Mouse (Mus musculus) limb, embryonic 12.5 days (tissue): ENCODE results near the gene Nos1ap. TPM values are rescaled to one million over a fixed set of nuclear protein-coding genes. Genes with fewer than 3 reads are reported as not detected.

Source experiments
- ATAC-seq: fragments of 200-750 bp; cut with Nextera tagmentation; 2 replicates; pipeline ENCODE4 v1.8.0; 2017; ENCODE audit warnings: low read depth, moderate TSS enrichment; ENCODE audit not compliant: insufficient number of reproducible peaks, insufficient read depth, low FRiP score, low TSS enrichment
- H3K27ac ChIP-seq: fragments of 300-500 bp; sonication (generic); 2 replicates; pipeline ENCODE4 v1.5.1; 2016; ENCODE audit warnings: mild to moderate bottlenecking, moderate library complexity
- H3K27me3 ChIP-seq: fragments of 300-500 bp; sonication (generic); 2 replicates; pipeline ENCODE4 v1.6.1; 2016; ENCODE audit warnings: mild to moderate bottlenecking, moderate library complexity
- H3K36me3 ChIP-seq: fragments of 300-500 bp; sonication (generic); 2 replicates; pipeline ENCODE4 v1.6.1; 2016; ENCODE audit warnings: mild to moderate bottlenecking, moderate library complexity
- H3K4me1 ChIP-seq: fragments of 300-500 bp; sonication (generic); replicated peaks from 2 replicates; pipeline ENCODE4 v1.6.1; 2016
- H3K4me2 ChIP-seq: fragments of 300-500 bp; sonication (generic); 2 replicates; pipeline ENCODE4 v1.6.1; 2016; ENCODE audit warnings: mild to moderate bottlenecking, moderate library complexity
- H3K4me3 ChIP-seq: fragments of 300-500 bp; sonication (generic); replicated peaks from 2 replicates; pipeline ENCODE4 v1.5.1; 2016; ENCODE audit warnings: mild to moderate bottlenecking
- H3K9ac ChIP-seq: fragments of 300-500 bp; sonication (generic); replicated peaks from 2 replicates; pipeline ENCODE4 v1.6.1; 2016; ENCODE audit warnings: mild to moderate bottlenecking, moderate library complexity
- H3K9me3 ChIP-seq: fragments of 300-500 bp; sonication (generic); 2 replicates; pipeline ENCODE4 v1.6.1; 2016; ENCODE audit warnings: mild to moderate bottlenecking, moderate library complexity
- WGBS: fragments of 180-500 bp; shearing (Covaris S2); methylation state at CpG from one replicate; pipeline ENCODE4 v1.1.7; 2016; 5-methylcytosine and 5-hydroxymethylcytosine counted together
- polyA plus RNA-seq: library from polyadenylated mRNA; unstranded; fragments of >200 nt; fragmentation: Nextera tagmentation; extraction: Ambion mirVana; gene quantifications from 2 replicates; pipeline ENCODE4 v1.2.1, GENCODE M21; 2016

Gene Nos1ap
- polyA plus RNA-seq, 1 experiment from 2014 or later = 9.1 TPM

DNA sequence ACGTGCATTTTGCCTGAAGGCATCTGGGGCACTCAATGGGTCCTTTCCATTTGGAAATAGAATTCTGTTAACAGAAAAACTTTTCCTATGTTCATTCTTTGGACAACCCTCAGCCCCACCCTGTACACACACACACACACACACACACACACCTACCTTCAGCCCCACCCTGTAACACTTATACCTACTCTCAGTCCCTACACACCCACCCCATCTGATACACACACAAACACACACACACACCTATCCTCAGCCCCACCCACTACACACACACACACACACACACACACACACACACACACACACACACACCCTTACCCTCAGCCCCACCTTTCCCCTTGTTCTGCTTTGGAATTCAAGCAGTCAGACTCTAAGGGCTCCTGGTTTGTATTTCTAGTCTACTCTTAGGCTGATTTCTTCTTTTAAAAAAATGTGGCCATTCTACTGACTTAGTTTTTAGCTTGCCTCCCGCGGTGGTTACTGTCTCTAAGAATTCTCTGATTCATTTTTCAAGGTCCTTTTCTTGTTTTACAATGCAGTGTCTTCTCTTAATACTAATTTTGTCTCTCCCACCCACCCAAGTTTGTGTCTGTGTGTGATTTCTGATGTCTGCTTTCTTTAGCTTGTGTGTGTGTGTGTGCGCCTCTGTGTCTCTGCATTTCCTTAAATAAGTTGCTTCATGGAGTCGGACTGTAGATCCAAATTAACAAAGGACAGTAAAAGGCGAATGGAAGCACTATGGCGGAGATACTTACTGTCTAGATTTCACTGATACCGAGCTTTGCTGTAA lies 179.1 kb downstream of the Nos1ap start:
- Histone ChIP-seq H3K9me3 (no peaks in the 10 kb centered on the region), H3K36me3 (no peaks in the 10 kb centered on the region), H3K9ac (no peak overlapping the region), H3K4me2 (no peak overlapping the region), H3K27me3 (no peaks in the 10 kb centered on the region), H3K27ac (no peak overlapping the region), H3K4me3 (no peak overlapping the region), H3K4me1 (peaks cover 6% of the 10 kb centered on the region)
- ATAC-seq = no peak
- WGBS = 86% methylated on average over 8 of the region's 8 CpGs

DNA sequence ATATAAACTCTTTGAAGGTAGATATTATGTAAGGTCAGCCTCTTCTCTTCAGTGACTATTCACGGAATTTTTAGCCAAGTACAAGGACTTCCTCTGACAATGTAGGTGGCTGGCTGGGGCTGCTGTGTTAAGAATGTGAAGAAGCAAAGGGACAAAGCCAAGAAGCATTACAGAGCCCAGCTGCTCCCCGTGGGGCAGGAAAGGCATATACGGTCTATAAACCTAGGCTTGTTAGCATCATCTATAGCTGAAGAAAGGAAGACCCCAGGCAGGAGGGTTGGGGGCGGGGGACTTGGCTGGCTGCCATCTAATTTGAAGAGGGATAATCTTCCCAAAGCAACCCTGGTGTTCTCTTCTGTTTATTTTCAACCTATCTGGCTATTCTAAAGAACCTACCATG lies 180.6 kb downstream of the Nos1ap start:
- WGBS = 54% methylated on average over 4 of the region's 4 CpGs

DNA sequence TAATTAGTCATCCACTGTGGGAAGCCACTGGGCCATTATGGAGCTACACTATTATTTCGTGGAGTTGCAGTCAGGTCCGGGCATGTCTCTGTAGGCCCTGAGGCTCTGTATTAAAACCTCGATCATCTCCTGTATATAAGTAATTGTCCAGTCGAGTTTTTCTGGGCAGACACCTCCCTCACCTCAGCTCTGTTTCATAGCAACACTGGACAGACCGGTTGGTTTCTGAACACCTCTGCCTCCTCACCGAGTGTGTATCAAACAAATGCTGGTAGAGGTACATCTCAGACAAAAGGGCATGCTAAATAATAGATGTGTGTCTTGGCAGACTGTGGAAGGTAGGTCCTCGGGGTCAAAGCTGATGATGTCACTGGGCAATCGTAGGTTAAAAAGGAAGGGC lies 182.7 kb downstream of the Nos1ap start:
- WGBS = 74% methylated on average over 8 of the region's 8 CpGs
- Histone ChIP-seq H3K27me3 (no peaks in the 10 kb centered on the region), H3K4me1 (peaks cover 6% of the 10 kb centered on the region), H3K4me3 (no peak overlapping the region), H3K9me3 (no peaks in the 10 kb centered on the region), H3K27ac (no peak overlapping the region), H3K36me3 (no peaks in the 10 kb centered on the region), H3K4me2 (no peak overlapping the region), H3K9ac (no peak overlapping the region)
- ATAC-seq = no peak

More for the DNA sequence above, 180.6 kb downstream of the Nos1ap start:
- H3K36me3 ChIP-seq = no peaks in the 10 kb centered on the region
- H3K4me2 ChIP-seq = no peak overlapping the region
- H3K9me3 ChIP-seq = no peaks in the 10 kb centered on the region
- peaks cover 6% of the 10 kb centered on the region for H3K4me1 ChIP-seq
- H3K27ac ChIP-seq = no peak overlapping the region
- no peak overlapping the region for H3K4me3 ChIP-seq
- no peaks in the 10 kb centered on the region for H3K27me3 ChIP-seq
- ATAC-seq = no peak
- H3K9ac ChIP-seq = no peak overlapping the region

DNA sequence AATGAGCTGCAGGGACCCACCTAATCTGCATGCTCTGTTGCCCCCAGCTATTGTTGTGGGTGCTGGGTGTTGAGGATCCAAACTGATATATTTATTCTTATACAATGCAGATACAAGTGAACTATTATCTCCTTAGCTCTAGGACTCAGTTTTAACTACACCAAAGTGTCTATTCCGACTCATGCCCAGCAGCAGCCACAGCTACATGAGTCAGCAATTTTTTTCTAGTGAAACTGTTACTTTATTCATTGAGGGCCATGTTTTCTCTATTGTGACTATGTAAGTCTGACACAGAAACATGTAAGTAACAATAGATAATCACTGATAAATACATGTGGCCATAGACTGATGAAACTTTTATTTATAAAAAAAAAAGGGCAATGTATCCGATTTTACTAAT lies 184.5 kb downstream of the Nos1ap start:
- Histone ChIP-seq H3K27ac (no peak overlapping the region), H3K27me3 (no peaks in the 10 kb centered on the region), H3K4me3 (no peak overlapping the region), H3K36me3 (no peaks in the 10 kb centered on the region), H3K4me1 (peaks cover 6% of the 10 kb centered on the region), H3K9ac (no peak overlapping the region), H3K4me2 (no peak overlapping the region), H3K9me3 (no peaks in the 10 kb centered on the region)
- 85% methylated on average over 2 of the region's 2 CpGs for WGBS
- no peak for ATAC-seq

DNA sequence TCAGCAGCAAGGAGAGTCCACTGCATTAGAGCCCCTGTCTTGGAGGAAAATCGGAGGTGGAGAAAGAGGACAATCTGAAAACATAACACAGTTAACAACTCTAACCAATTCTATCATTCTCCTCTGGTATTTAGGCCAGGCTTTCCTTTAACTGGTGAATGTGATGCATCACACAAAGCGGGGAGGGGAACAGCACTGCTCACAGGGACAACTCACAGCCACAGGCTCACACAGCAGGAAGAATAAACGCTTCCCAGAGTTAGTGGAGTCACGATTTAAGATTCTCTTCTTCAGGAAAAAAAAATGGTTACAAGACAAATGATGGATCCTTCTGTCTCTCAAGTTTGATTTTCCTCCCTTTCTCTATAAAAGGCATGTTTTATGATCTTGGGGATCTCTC lies 187.0 kb downstream of the Nos1ap start:
- no peak overlapping the region for H3K9ac ChIP-seq
- 64% methylated on average over 4 of the region's 4 CpGs for WGBS
- H3K27ac ChIP-seq = no peak overlapping the region
- no peaks in the 10 kb centered on the region for H3K27me3 ChIP-seq
- H3K4me1 ChIP-seq = no peaks in the 10 kb centered on the region
- H3K4me3 ChIP-seq = no peak overlapping the region
- no peaks in the 10 kb centered on the region for H3K36me3 ChIP-seq
- H3K9me3 ChIP-seq = no peaks in the 10 kb centered on the region
- no peak overlapping the region for H3K4me2 ChIP-seq
- no peak for ATAC-seq

DNA sequence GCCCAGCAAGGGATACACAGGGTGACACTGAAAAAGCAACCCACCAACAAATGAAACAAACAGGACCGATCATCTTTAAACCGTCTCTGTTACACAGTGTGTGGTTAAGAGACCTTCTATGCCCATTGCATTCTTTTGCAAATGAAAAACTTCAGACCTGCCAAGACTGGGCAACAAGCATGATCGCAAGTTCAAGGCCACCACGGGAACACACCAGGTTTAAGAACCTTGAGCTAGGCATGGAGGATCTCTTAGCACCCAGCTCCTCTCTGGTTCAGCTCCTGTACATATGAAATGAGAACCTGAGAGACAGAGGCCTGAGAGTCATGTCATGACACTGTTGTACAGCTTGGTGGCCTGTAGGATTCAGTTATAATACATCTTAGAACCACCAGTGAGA lies 190.8 kb downstream of the Nos1ap start:
- Histone ChIP-seq H3K4me2 (no peak overlapping the region), H3K4me3 (no peak overlapping the region), H3K27ac (no peak overlapping the region), H3K9ac (no peak overlapping the region), H3K4me1 (no peaks in the 10 kb centered on the region), H3K27me3 (no peaks in the 10 kb centered on the region), H3K9me3 (no peaks in the 10 kb centered on the region), H3K36me3 (no peaks in the 10 kb centered on the region)
- WGBS = 89% methylated on average over 4 of the region's 4 CpGs
- ATAC-seq = no peak

DNA sequence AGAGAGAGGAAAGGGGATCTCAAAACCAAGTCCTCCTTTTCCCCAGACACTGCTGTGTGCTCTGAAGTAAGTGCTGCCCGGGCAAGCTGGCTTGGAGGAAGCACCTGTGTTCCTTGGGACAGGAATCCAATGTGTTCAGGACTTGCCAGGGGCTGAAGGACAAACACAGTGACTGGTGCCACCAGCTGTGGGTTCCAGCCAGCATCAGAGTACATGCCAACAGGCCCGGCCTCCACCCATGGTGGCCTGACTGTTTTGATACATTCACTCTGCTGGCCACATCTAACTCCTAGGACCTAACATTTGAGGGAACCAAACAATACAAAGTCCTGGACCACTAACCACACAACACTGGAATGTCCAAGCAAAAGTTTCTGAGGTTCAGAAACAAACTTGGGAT lies 194.6 kb downstream of the Nos1ap start:
- no peak overlapping the region for H3K27ac ChIP-seq
- no peaks in the 10 kb centered on the region for H3K27me3 ChIP-seq
- H3K36me3 ChIP-seq = no peaks in the 10 kb centered on the region
- H3K4me1 ChIP-seq = no peaks in the 10 kb centered on the region
- H3K9ac ChIP-seq = no peak overlapping the region
- H3K4me2 ChIP-seq = no peak overlapping the region
- H3K4me3 ChIP-seq = no peak overlapping the region
- no peak for ATAC-seq
- WGBS = 73% methylated on average over 2 of the region's 2 CpGs
- H3K9me3 ChIP-seq = no peaks in the 10 kb centered on the region

DNA sequence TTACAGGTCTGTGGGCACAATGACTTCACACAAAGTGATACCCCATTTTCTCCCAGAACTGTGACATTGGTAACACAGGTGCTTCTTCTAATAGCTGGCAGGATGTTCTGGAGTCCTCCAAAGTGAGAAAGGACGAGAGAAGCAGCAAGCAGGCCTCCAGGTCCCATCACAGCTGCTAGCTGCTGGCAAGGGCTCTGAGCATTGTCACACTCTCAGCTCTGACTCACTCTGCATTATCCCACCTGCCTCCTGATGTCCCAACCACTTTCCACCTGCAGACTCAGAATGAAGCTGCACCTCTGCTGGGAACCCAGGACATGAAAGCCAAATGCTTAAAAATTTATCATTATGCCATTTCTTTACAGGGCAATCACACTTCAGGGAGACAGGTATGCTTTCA lies 195.0 kb downstream of the Nos1ap start:
- no peak overlapping the region for H3K4me3 ChIP-seq
- no peak overlapping the region for H3K4me2 ChIP-seq
- no peaks in the 10 kb centered on the region for H3K9me3 ChIP-seq
- H3K4me1 ChIP-seq = no peaks in the 10 kb centered on the region
- no peak overlapping the region for H3K9ac ChIP-seq
- 53% methylated on average over 1 of the region's 1 CpGs for WGBS
- no peaks in the 10 kb centered on the region for H3K36me3 ChIP-seq
- no peak overlapping the region for H3K27ac ChIP-seq
- no peaks in the 10 kb centered on the region for H3K27me3 ChIP-seq
- no peak for ATAC-seq

DNA sequence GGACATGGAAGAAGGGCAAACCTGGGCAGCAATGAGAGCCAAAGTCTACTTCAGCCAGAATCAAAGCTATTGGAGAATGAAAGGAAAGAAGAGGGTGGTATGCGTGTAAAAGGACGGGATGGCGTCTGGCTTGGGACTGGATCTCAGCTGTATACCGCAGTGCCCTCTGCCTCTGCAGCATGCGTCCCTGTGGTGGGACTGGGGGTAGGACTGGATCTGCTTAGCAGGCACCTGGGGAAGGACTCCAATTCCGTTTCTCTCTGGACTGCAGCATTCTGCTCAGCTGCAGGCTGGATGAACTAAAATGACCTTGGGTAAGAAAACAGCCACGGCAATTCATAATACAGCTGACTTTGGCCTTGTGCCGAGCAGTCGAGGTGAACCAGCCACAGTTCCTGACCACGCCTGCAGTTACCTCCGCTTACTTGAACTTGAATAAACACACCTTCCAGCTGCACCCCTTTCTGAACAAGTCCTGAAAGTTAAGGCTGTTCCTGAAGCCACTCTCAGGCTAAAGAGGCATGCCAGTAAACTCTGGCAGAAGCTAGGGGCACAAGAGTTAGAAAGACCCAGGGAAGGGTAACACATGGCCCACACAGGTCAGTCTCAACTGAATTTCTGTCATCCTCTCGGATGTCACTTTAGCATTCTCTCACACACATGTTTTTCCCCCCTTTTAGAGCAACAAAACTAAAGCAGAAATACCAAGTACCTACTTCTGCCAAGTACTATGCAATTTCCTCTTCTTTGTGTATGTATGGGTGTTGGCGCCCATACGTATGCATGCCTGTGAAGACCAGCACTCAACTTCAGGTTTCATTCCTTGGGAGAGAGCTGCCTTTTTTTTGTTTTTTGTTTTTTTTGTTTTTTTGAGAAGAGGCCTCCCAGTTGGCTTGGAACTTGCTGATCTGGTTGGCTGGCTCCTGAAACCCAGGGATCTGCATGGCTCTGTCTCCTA lies 196.6 kb downstream of the Nos1ap start:
- Histone ChIP-seq H3K36me3 (no peaks in the 10 kb centered on the region), H3K4me2 (no peak overlapping the region), H3K27ac (no peak overlapping the region), H3K9me3 (no peaks in the 10 kb centered on the region), H3K4me3 (no peak overlapping the region), H3K9ac (no peak overlapping the region), H3K4me1 (no peaks in the 10 kb centered on the region), H3K27me3 (no peaks in the 10 kb centered on the region)
- ATAC-seq = no peak
- WGBS = 81% methylated on average over 14 of the region's 14 CpGs

DNA sequence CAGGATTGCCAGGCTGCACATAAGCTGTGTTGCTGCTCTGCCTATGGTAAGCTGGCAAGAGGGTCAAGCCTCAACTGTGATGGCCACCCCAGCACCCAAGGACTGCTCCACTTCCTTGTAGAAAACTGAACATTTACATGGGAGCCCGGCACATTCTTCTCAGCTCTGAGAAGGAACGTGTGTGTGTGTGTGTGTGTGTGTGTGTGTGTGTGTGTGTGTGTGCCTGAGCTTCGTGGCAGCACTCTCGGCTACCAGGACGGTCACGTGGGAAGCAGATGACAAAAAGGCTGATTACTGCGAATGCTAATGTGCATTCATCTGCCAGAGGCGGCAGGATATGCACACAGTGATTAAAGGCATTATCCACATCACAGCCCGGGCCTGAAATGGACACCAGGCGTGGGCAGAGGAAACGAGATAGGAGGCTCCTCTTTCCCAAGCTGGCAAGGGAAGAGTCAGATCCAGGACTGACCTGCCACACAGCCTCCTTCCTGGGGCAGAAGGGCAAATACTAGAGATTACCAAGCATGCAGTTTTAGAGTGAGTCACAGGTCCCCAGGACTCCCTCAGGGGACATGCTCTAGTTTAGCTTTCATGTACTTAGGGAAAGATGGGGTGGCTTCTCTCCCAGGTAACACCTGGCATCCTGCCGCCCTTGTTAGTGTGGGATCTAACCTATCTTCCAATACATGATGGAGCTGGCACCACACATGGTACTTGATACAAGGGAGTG lies 202.3 kb downstream of the Nos1ap start:
- H3K9me3 ChIP-seq = no peaks in the 10 kb centered on the region
- H3K27ac ChIP-seq = no peak overlapping the region
- H3K27me3 ChIP-seq = no peaks in the 10 kb centered on the region
- H3K36me3 ChIP-seq = no peaks in the 10 kb centered on the region
- H3K9ac ChIP-seq = no peak overlapping the region
- no peak overlapping the region for H3K4me3 ChIP-seq
- ATAC-seq = no peak
- WGBS = 67% methylated on average over 12 of the region's 12 CpGs
- H3K4me1 ChIP-seq = no peaks in the 10 kb centered on the region
- H3K4me2 ChIP-seq = no peak overlapping the region

DNA sequence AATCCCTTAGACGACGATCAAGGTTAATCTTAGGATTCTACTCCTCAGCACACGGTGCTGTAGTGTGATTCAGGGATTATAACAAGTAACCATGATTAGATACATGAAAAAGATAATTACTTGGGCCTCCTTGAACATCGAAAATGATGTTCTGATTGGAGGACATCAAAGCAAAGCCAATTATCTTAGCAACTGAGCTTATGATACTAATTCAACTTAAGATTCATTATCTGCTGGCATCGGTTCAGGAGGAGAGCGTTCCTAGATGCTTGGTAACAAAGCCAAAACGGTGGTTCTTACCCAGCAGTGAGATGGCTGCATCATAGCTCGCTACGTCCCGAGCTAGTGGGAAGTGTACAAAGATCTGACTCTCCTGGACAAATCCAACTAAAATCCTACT lies 204.2 kb downstream of the Nos1ap start:
- Histone ChIP-seq H3K9ac (no peak overlapping the region), H3K36me3 (no peaks in the 10 kb centered on the region), H3K4me1 (peaks cover 2% of the 10 kb centered on the region; the same call in 1 of the 2 replicates), H3K4me2 (no peak overlapping the region), H3K4me3 (no peak overlapping the region), H3K27me3 (no peaks in the 10 kb centered on the region), H3K27ac (no peak overlapping the region), H3K9me3 (no peaks in the 10 kb centered on the region)
- no peak for ATAC-seq
- 88% methylated on average over 10 of the region's 10 CpGs for WGBS
